Mouse (Mus musculus): ENCODE data around the gene Mip. TPM values are rescaled to one million over a fixed set of nuclear protein-coding genes. Genes with fewer than 3 reads are reported as not detected.

The Mip gene
- polyA plus RNA-seq, 1 experiment: 0.37 TPM

- TF ChIP-seq CTCF (IDR thresholded peaks at IDR 0.05; ENCODE audit: low read depth, low read length) (no peak), EP300 (IDR thresholded peaks at IDR 0.05; ENCODE audit: insufficient read depth, low read depth, low read length) (no peak), POLR2A (IDR thresholded peaks at IDR 0.05; ENCODE audit: insufficient read depth, low read length) (no peak)
- H3K36me3 ChIP-seq (ENCODE audit: control insufficient read depth, insufficient read depth, low read length, poor library complexity, severe bottlenecking): peaks cover 31% of the 10 kb centered on the region
- H3K27ac ChIP-seq (ENCODE audit: insufficient read depth, low read length): no peak overlapping the region
- H3K4me3 ChIP-seq (ENCODE audit: low read depth, low read length): no peak overlapping the region
- H3K9ac ChIP-seq (ENCODE audit: low read depth, poor library complexity, severe bottlenecking): no peak overlapping the region
- H3K4me1 ChIP-seq (ENCODE audit: control insufficient read depth, insufficient read depth, low read length): no peaks in the 10 kb centered on the region
- no peaks in the 10 kb centered on the region for H3K27me3 ChIP-seq (ENCODE audit: control insufficient read depth, insufficient read depth, low read length, poor library complexity, severe bottlenecking)
- H3K9me3 ChIP-seq (replicated peaks; ENCODE audit: control insufficient read depth, insufficient read depth, low read length, poor library complexity, severe bottlenecking): no peaks in the 10 kb centered on the region
Measured at GRCm38 (mm10) chr10:128280943-128281342, 55.3 kb downstream of the Mip start.

Other genes with a start within 250 kb of the Mip start
- not detected in 2 replicates for gene Hsd17b6, start 218.2 kb upstream of the Mip start, polyA plus RNA-seq (2011; ENCODE audit: insufficient read depth, insufficient read length, low read depth, missing spikeins)
- gene Prim1, start 210.7 kb upstream of the Mip start, polyA plus RNA-seq (2011; ENCODE audit: insufficient read depth, insufficient read length, low read depth, missing spikeins): 69.7 and 78.2 TPM in 2 replicates
- 1,269 and 1,335 TPM in 2 replicates for gene Naca, start 190.3 kb upstream of the Mip start, polyA plus RNA-seq (2011; ENCODE audit: insufficient read depth, insufficient read length, low read depth, missing spikeins)
- 759 and 788 TPM in 2 replicates for gene Ptges3, start 166.9 kb upstream of the Mip start, polyA plus RNA-seq (2011; ENCODE audit: insufficient read depth, insufficient read length, low read depth, missing spikeins)
- 1,323 and 1,329 TPM in 2 replicates for gene Atp5b, start 142.6 kb upstream of the Mip start, polyA plus RNA-seq (2011; ENCODE audit: insufficient read depth, insufficient read length, low read depth, missing spikeins)
- gene Baz2a, start 134.3 kb upstream of the Mip start, polyA plus RNA-seq (2011; ENCODE audit: insufficient read depth, insufficient read length, low read depth, missing spikeins): 166 and 170 TPM in 2 replicates
- 133 and 137 TPM in 2 replicates for gene Rbms2, start 45.5 kb upstream of the Mip start, polyA plus RNA-seq (2011; ENCODE audit: insufficient read depth, insufficient read length, low read depth, missing spikeins)
- gene Gls2, start 31.4 kb upstream of the Mip start, polyA plus RNA-seq (2011; ENCODE audit: insufficient read depth, insufficient read length, low read depth, missing spikeins): 24.3 and 30.9 TPM in 2 replicates
- gene Spryd4, start 14.0 kb upstream of the Mip start, polyA plus RNA-seq (2011; ENCODE audit: insufficient read depth, insufficient read length, low read depth, missing spikeins): 21.8 and 21.9 TPM in 2 replicates
- gene Timeless, start 6.2 kb downstream of the Mip start, polyA plus RNA-seq (2011; ENCODE audit: insufficient read depth, insufficient read length, low read depth, missing spikeins): 57.7 and 64.1 TPM in 2 replicates
- 0.43 TPM in 1 of 2 replicates, not detected in the other for gene Apon, start 28.3 kb downstream of the Mip start, polyA plus RNA-seq (2011; ENCODE audit: insufficient read depth, insufficient read length, low read depth, missing spikeins)
- not detected in 2 replicates for gene Apof, start 42.8 kb downstream of the Mip start, polyA plus RNA-seq (2011; ENCODE audit: insufficient read depth, insufficient read length, low read depth, missing spikeins)
- gene Stat2, start 44.7 kb downstream of the Mip start, polyA plus RNA-seq (2011; ENCODE audit: insufficient read depth, insufficient read length, low read depth, missing spikeins): 29.7 and 35.9 TPM in 2 replicates
- gene Il23a, start 72.9 kb downstream of the Mip start, polyA plus RNA-seq (2011; ENCODE audit: insufficient read depth, insufficient read length, low read depth, missing spikeins): 4.7 and 5.7 TPM in 2 replicates
- 40.5 and 40.8 TPM in 2 replicates for gene Pan2, start 77.5 kb downstream of the Mip start, polyA plus RNA-seq (2011; ENCODE audit: insufficient read depth, insufficient read length, low read depth, missing spikeins)
- 62.9 and 68.4 TPM in 2 replicates for gene Cnpy2, start 96.6 kb downstream of the Mip start, polyA plus RNA-seq (2011; ENCODE audit: insufficient read depth, insufficient read length, low read depth, missing spikeins)
- gene Cs, start 111.9 kb downstream of the Mip start, polyA plus RNA-seq (2011; ENCODE audit: insufficient read depth, insufficient read length, low read depth, missing spikeins): 197 and 202 TPM in 2 replicates
- gene Coq10a, start 143.2 kb downstream of the Mip start, polyA plus RNA-seq (2011; ENCODE audit: insufficient read depth, insufficient read length, low read depth, missing spikeins): 18.7 and 20.2 TPM in 2 replicates
- 28.8 and 29.0 TPM in 2 replicates for gene Ankrd52, start 151.3 kb downstream of the Mip start, polyA plus RNA-seq (2011; ENCODE audit: insufficient read depth, insufficient read length, low read depth, missing spikeins)
- gene Slc39a5, start 175.4 kb downstream of the Mip start, polyA plus RNA-seq (2011; ENCODE audit: insufficient read depth, insufficient read length, low read depth, missing spikeins): 0.31 TPM in 1 of 2 replicates, not detected in the other
- gene Nabp2, start 185.7 kb downstream of the Mip start, polyA plus RNA-seq (2011; ENCODE audit: insufficient read depth, insufficient read length, low read depth, missing spikeins): 79.3 and 82.9 TPM in 2 replicates
- gene Rnf41, start 185.8 kb downstream of the Mip start, polyA plus RNA-seq (2011; ENCODE audit: insufficient read depth, insufficient read length, low read depth, missing spikeins): 33.3 and 37.4 TPM in 2 replicates
- gene Smarcc2, start 233.4 kb downstream of the Mip start, polyA plus RNA-seq (2011; ENCODE audit: insufficient read depth, insufficient read length, low read depth, missing spikeins): 26.3 and 28.6 TPM in 2 replicates